8 mouse cellular contexts compared by ENCODE assay signal in genomic region chr19:47658914-47659535, GRCm38 (mm10). TPM values are rescaled to one million over a fixed set of nuclear protein-coding genes. Genes with fewer than 3 reads are reported as not detected.
A peak's percentile ranks its signal among the peaks of the same experiment; 100 is the strongest.
DNase-seq lines count a peak whose midpoint lies in the region; ATAC-seq lines count a peak whose summit lies in the region.

No protein-coding gene starts in this region.

- H3K4me2 ChIP-seq in forebrain, embryonic 15.5 days (replicated peaks) = no peak overlapping the region
- no peak overlapping the region for H3K4me2 ChIP-seq in hindbrain, embryonic 12.5 days (replicated peaks)
- no peak overlapping the region for H3K4me2 ChIP-seq in stomach, embryonic 14.5 days (replicated peaks; ENCODE audit: low read depth, low read length)

- WGBS in forebrain, embryonic 15.5 days = 6% methylated on average over 5 of the region's 5 CpGs
- WGBS in hindbrain, embryonic 12.5 days = 28% methylated on average over 5 of the region's 5 CpGs
- 13% methylated on average over 5 of the region's 5 CpGs for WGBS in stomach, embryonic 14.5 days

- ATAC-seq in cerebellum, adult (ENCODE audit: insufficient number of reproducible peaks, low FRiP score, low TSS enrichment) = 0 out of 2 replicates have a peak, but pooled peaks have one; percentile 59
- ATAC-seq in forebrain, embryonic 15.5 days (replicated peaks) = peak; percentile 81
- peak; percentile 72 for ATAC-seq in hindbrain, embryonic 12.5 days (ENCODE audit: low FRiP score)
- peak; percentile 83; the same call in 1 of the 2 replicates for ATAC-seq in stomach, embryonic 14.5 days (ENCODE audit: insufficient number of reproducible peaks, insufficient read depth, low FRiP score, low read depth)

- H3K36me3 ChIP-seq in forebrain, embryonic 15.5 days = no peaks in the 10 kb centered on the region
- H3K36me3 ChIP-seq in hindbrain, embryonic 12.5 days = no peaks in the 10 kb centered on the region
- no peaks in the 10 kb centered on the region for H3K36me3 ChIP-seq in stomach, embryonic 14.5 days (ENCODE audit: control insufficient read depth, insufficient read depth, low read length)

- peaks cover 5% of the 10 kb centered on the region for H3K4me1 ChIP-seq in forebrain, embryonic 15.5 days
- H3K4me1 ChIP-seq in hindbrain, embryonic 12.5 days = peaks cover 3% of the 10 kb centered on the region; the same call in 1 of the 2 replicates
- peaks cover 14% of the 10 kb centered on the region for H3K4me1 ChIP-seq in stomach, embryonic 14.5 days (ENCODE audit: control insufficient read depth, insufficient read depth, low read length)

- no peaks in the 10 kb centered on the region for H3K9me3 ChIP-seq in forebrain, embryonic 15.5 days
- no peaks in the 10 kb centered on the region for H3K9me3 ChIP-seq in hindbrain, embryonic 12.5 days (replicated peaks)
- no peaks in the 10 kb centered on the region for H3K9me3 ChIP-seq in stomach, embryonic 14.5 days (ENCODE audit: control insufficient read depth, low read depth, low read length)

- no peak overlapping the region for H3K9ac ChIP-seq in forebrain, embryonic 15.5 days (replicated peaks)
- H3K9ac ChIP-seq in hindbrain, embryonic 12.5 days = no peak overlapping the region
- no peak overlapping the region for H3K9ac ChIP-seq in stomach, embryonic 14.5 days (replicated peaks; ENCODE audit: low read depth, low read length)

- H3K4me3 ChIP-seq in forebrain, embryonic 15.5 days = no peak overlapping the region
- no peak overlapping the region for H3K4me3 ChIP-seq in hindbrain, embryonic 12.5 days
- H3K4me3 ChIP-seq in stomach, embryonic 14.5 days (ENCODE audit: low read depth, low read length) = no peak overlapping the region

- H3K27ac ChIP-seq in forebrain, embryonic 15.5 days (replicated peaks) = no peak overlapping the region
- H3K27ac ChIP-seq in hindbrain, embryonic 12.5 days = no peak overlapping the region; the same call in 1 of the 2 replicates
- H3K27ac ChIP-seq in stomach, embryonic 14.5 days (ENCODE audit: low read length) = peak overlapping the region; percentile 70

- DNase-seq in cerebellum, adult 11-12 months = no peak
- DNase-seq in c-Kit-positive CD71-negative TER-119-negative erythroid progenitor cells, embryonic 14.5 days (ENCODE audit: low read depth) = peak; percentile 29
- DNase-seq in left cerebral cortex, adult 18-20 months (ENCODE audit: low spot score in 2 of 2) = peak; percentile 50 to 57
- peak; percentile 67 for DNase-seq in mesoderm, embryonic 11.5 days (ENCODE audit: low read depth, low spot score)

- H3K27me3 ChIP-seq in forebrain, embryonic 15.5 days = no peaks in the 10 kb centered on the region
- no peaks in the 10 kb centered on the region; the same call in 1 of the 2 replicates for H3K27me3 ChIP-seq in hindbrain, embryonic 12.5 days
- no peaks in the 10 kb centered on the region for H3K27me3 ChIP-seq in stomach, embryonic 14.5 days (ENCODE audit: control insufficient read depth, insufficient read depth, low read length)

RNA-seq across cellular contexts. Expression of gene Col17a1, which starts 32.9 kb away (rescaled TPM):
- 0.18 and 0.55 TPM in 2 replicates for polyA plus RNA-seq in forebrain, embryonic 15.5 days (2015; fragmentation: Nextera tagmentation; extraction: Ambion mirVana)
- 0.66 and 1.2 TPM in 2 replicates for polyA plus RNA-seq in hindbrain, embryonic 12.5 days (2016; fragmentation: Nextera tagmentation; extraction: Ambion mirVana)
- total RNA-seq in left cerebral cortex, adult 18-20 months (2021) = under 1 TPM; 0.21 to 0.66 TPM
- polyA plus RNA-seq in stomach, embryonic 14.5 days (2014; fragmentation: Nextera tagmentation; extraction: Ambion mirVana) = 10.3 and 12.7 TPM in 2 replicates
